Mouse (Mus musculus) lung, postnatal 10 days (tissue): ENCODE data around the gene Myzap.

ENCODE experiments used
- DNase-seq: peaks from one replicate; pipeline ENCODE4 v3.0.0; 2021

The Myzap gene

DNA sequence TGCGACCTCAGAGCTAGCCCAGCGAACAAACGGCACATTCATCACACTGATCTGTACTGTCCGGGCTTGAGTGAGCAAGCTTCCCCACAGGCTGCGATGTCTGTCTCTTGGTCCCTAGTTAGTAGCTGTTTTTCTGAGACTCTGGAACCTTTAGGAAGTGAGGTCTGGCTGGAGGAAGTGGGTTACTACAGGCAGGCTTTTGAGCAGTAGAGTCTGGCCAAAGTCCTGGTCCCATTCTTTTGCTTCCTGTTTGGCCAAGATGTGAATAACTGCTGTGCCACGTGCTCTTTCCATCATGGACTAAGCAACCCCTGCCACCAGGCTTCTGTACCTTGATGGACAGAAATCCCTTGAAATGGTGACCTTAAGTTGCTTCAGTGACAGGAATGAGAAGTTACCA, 4.7 kb upstream of the Myzap start:
- no peak for DNase-seq

- no peak for DNase-seq
Observed at GRCm38 (mm10) chr9:71592577-71593285, 571 bp upstream of the Myzap start.

DNA sequence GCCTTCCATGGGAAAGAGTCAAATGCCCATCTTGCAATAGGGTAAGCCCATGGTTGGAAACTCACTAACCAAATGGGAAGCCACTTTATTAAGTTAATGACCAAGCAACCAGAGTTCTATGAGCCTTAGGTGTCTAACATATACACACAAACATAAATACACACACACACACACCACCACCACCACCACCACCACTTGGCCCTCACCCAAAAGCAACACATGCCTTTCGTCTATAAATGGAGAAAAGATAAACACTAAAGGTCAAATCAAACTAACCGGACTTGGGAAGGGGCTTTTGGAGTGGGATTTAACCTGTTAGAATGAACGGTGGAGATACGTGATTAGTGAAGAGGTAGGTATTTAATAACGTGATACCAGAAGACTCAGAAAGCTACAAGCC, 1.1 kb downstream of the Myzap start:
- DNase-seq = no peak

GRCm38 (mm10) chr9:71589771-71590170, 2.4 kb downstream of the Myzap start:
- DNase-seq = no peak

- no peak for DNase-seq
Observed at GRCm38 (mm10) chr9:71588930-71589592, 3.1 kb downstream of the Myzap start.

DNA sequence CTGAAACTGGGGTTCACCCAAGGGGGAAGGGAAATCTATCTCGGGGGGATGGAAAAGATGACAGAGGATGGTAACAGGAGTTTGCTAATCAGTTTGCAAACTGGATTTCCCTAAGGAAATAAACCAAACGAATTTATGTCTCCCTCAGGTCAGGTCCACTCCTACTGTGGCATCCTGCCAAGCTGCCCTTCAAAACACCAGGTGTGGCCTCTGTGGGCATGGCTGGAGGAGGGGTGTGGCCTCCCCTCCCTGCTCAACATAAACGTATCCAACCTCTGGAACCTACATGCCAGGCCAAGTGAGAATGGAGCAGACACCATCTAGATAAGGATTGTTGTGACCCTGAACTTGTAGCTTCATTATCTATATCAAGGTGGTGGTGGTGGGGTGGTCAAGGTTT, 5.8 kb downstream of the Myzap start:
- DNase-seq = peak; percentile 65

GRCm38 (mm10) chr9:71582771-71583170, 9.4 kb downstream of the Myzap start:
- no peak for DNase-seq

DNA sequence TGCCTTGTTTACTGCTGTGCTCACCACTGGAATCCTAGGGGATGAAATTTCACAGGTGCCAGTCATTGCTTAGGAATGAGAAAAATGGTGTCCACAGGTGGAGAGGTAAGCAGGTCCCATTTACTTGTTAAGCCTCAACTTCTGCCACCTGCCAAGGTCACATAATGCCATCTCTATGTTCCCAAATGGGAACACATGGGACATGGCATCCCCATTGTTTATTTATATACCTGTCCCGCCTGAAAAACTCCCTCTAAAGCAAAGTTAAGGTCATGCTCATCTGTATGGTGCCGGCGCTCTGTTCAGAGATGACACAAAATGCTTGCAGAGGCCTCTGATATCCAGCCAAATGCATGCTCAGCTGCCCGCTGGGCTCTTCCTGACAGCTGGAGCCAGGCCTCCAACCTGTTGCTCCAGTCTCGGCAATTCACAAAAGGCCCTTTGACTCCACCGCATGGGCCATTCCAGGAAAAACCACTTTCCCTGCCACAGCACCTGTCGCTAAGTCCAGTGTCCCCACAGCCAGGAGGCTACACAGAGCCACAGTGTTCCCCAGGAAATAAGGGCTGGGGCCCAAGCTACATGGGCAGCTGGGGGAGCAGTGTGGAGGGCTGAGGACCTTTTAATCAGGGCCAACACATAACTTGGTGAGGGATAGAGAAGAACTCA, 13.1 kb downstream of the Myzap start:
- peak; percentile 18 for DNase-seq

GRCm38 (mm10) chr9:71574440-71574839, 17.7 kb downstream of the Myzap start:
- no peak for DNase-seq

DNA sequence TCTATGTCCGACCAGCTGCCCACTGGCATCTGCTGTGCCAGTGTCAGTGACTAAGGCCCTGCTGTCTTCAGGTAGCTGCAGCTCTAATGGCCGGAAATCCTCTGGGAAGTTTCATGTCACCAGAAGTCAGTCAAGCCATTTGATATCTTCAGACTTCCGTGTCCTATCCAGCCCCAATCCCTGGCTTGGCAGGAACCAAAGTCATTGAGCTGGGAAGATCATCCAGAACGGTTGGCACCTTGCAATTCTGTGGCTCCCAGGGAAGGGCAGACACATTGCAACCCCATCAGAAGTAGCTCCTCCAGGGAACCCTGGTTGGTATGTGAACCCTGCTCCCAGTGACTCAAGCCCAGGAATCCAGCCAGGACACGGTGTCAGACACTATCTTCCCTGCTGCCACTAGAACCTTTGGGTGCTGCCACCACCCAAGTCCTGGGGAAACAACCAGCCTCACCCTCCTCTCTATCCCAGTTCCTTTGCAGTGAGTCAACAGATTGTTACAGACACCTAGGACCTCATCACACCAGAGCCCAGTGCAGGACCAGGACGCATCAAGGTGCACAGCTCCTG, 18.3 kb downstream of the Myzap start:
- no peak for DNase-seq

- DNase-seq = no peak
Observed at GRCm38 (mm10) chr9:71571150-71571633, 21.0 kb downstream of the Myzap start.

DNA sequence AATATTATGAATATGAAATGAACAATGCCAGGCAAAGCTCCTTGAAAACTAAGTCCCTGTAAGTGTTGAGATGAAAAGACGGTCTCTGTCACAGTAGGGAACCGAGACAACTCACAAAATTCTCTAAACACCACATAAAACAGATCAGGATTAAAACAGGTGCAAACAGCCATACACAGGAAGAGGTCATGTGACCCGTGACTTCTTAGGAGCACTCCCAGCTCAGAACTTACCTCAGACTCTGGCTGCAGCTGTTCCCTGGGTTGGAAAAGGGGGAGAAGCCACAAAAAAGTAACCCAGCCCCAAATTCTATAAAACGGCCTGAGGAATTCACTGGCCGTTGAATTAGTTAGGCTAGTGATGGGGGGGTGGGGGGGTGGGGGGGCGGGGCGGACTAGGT, 22.0 kb downstream of the Myzap start:
- no peak for DNase-seq

DNA sequence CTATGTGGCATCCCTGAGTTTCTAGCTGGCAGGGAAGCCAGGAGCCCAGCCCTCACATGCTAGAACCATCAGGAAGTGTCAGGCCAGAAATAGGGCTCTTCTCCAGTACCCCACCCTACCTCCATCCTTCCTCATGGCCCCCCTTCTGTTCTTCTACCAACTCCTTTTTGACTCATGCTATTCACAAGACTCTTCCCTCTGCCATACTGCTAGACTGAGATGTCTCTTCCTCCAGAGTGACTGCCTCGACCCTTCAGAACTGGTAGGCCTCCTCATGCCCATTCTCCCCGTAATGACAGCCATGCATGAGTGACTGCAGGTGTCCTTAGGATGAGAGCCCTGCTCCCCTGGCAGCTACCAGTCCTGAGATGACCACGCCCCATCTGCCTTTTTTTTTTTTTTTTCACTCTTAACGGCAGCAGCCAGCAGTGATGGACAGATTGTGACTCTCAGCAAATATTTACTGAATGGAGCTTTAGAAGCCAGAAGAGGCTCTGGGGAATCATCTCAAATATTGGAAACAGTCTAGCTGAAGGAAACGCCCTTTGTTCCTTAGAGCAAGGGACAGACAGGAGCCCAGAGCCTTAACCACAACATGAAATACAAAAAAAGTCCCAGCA, 23.7 kb downstream of the Myzap start:
- DNase-seq = no peak

DNA sequence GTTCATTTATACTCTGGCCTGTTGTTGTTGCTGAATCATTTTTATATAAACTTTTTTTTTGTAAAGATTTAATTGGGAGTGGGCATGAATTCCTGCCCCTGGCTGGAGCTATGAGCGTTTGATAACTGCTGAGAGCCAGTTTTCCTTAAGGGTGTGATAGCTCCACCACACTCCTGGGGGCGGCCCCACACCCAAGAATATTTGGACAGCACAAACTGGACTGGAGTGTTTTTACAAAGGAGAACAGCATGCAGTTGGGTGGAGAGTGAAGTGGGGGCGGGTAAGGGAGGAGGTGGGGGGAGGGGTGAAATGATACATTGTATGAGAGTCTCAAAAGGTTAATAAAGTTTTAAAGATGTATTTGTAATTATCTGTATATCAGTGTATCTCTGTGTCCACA, 24.8 kb downstream of the Myzap start:
- DNase-seq = no peak

DNA sequence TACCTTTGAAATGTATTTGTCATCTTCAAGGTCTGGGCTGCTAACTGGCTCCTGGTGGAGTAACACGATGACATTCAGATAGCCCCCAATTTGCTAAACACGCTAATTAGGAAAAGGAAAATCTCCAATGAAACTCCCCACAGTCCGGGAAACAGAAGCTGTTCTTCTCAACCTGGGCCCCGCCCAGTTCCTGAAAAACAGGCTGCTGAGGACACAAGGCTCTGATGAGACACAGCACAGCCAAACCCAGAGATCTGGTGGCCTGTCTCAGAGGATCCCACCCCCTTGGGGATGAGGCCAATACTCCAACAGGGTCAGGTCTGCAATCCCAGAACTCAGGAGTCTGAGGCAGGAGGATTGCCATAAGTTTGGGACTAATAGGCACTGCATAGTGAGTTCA, 25.4 kb downstream of the Myzap start:
- DNase-seq = peak; percentile 59

- peak; percentile 92 for DNase-seq
Observed at GRCm38 (mm10) chr9:71557737-71558136, 34.4 kb downstream of the Myzap start.

GRCm38 (mm10) chr9:71554001-71554400, 38.2 kb downstream of the Myzap start:
- DNase-seq = no peak

- DNase-seq = no peak
Observed at GRCm38 (mm10) chr9:71550176-71550575, 42.0 kb downstream of the Myzap start.

DNA sequence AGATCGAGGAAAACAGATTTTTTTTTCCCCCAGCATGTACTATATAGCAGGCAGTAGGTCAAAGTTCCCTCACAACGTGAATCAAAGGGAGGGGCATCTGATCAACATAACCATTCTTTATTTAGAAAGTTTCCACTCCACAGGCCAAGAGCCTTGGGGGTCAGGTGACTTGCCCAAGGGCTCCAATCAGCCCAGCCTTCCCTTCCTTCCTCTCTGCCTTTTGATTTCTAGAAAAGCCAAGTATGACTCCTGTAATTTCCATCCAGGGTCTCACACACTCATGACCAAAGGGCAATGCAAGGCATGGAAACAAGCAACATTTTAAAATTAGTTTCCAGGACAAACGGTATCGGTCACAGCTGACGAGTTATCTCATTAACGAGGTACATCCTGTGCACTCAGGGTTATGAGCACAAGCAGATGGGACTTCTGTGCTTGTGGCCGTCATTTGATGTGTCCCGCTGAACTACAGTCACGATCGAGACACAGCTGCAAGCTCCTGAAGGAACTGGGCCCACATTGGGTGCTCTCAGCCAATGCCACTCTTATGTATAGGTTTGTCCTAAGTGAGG, 44.4 kb downstream of the Myzap start:
- DNase-seq = no peak

DNA sequence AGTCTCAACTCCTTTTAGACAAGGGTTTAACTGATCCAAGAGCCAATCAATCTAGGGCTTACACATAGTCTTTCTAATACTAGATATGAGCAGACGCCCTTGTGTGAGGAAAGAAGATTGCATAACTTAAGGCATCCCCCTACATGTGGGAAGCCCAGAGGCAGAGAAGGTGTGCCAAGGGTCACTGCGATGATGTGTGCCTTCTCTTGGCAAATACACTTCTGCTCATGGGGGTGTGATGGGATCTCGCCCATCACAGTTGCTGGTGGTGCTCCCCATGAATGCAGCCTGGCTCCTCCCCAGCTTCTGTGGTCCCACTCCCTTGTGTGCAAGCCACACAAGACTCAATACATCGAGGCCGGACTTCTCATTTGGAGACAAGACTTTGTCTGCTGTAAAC, 47.3 kb downstream of the Myzap start:
- DNase-seq = no peak

DNA sequence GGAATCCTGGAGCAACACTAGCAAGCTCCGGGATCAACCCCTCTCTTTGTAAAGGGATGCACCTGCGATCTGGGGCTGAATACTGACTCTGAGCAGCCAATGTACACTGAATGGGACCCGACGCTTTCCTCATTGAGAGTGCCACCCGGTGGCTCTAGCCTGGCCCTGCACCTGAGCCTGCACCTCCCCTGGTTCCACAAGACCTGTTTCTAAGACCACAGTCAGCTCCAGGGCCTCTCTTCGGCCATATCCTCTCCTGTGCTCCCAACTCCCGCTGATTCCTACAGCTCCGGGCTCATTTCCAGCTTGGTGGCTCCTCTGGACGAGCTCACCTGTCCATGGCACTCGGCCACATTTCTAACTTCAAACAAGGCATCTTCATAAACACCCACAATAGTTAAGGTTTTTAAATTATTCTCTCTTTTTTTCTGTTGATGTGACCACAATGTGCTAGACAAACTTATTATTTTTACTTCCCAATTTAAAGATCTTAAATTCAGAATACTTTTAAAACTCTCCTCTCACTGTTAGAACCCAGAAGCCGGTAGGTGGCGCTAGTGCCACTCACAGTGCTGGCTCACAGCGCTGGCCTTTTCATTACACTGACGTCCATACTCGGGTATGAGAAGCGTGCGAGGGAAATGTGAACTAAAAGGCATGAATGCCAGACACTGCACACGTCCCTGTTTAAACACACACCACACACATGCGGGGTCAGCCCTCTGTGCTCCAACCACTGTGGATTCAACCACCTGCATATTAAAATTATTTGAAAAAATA, 48.5 kb downstream of the Myzap start:
- peak; percentile 89 for DNase-seq

DNA sequence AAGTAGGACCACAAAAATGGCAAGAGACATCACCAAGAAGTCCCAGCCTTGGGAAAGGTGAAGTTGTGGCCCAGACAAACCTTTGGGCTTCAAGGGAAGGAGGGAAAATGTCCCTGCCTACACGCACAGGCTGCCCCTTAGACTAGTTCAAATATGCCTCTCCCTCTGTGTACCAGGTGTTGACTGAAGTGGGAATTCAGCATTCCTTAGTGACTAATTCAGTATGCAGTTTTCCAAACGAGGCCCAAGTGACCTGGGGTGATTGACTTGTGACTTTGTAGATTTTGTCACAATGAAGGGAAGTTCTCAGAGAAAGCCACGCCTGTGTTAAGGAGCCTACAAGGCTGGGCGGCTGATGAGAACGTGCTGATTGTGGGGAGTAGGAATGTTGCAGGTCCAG, 49.9 kb downstream of the Myzap start:
- peak; percentile 33 for DNase-seq
